Mouse (Mus musculus) heart, adult 11 months (tissue): ENCODE results near the gene Fermt3.

Experiments
- DNase-seq: peaks from one replicate; pipeline ENCODE4 v3.0.0; 2022

The Fermt3 gene

GRCm38 (mm10) chr19:6969665-6970381 lies 49.4 kb downstream of the Fermt3 start:
- peak; percentile 98 for DNase-seq

- DNase-seq = no peak
Observed at GRCm38 (mm10) chr19:6969291-6969664, 50.0 kb downstream of the Fermt3 start.

GRCm38 (mm10) chr19:6968491-6969271 lies 50.6 kb downstream of the Fermt3 start:
- peak; percentile 95 for DNase-seq

- peak; percentile 93 for DNase-seq
Observed at GRCm38 (mm10) chr19:6956461-6956860, 62.8 kb downstream of the Fermt3 start.

- DNase-seq = peak; percentile 97
Observed at GRCm38 (mm10) chr19:6955424-6955823, 63.8 kb downstream of the Fermt3 start.

- peak; percentile 96 for DNase-seq
Observed at GRCm38 (mm10) chr19:6954046-6954445, 65.2 kb downstream of the Fermt3 start.

- DNase-seq = peak; percentile 98
Observed at GRCm38 (mm10) chr19:6952712-6953037, 66.6 kb downstream of the Fermt3 start.

GRCm38 (mm10) chr19:6951994-6952711 lies 67.1 kb downstream of the Fermt3 start:
- peak; percentile 99 for DNase-seq

GRCm38 (mm10) chr19:6951381-6951968 lies 67.8 kb downstream of the Fermt3 start:
- DNase-seq = peak; percentile 100

- DNase-seq = peak; percentile 97
Observed at GRCm38 (mm10) chr19:6950613-6951153, 68.6 kb downstream of the Fermt3 start.

GRCm38 (mm10) chr19:6949951-6950350 lies 69.3 kb downstream of the Fermt3 start:
- peak; percentile 92 for DNase-seq

GRCm38 (mm10) chr19:6949532-6949931 lies 69.7 kb downstream of the Fermt3 start:
- DNase-seq = peak; percentile 92
